Mouse (Mus musculus) small intestine, adult 2 months (tissue): ENCODE measurements around the gene Ccnj. TPM values are rescaled to one million over a fixed set of nuclear protein-coding genes. Genes with fewer than 3 reads are reported as not detected.

Source experiments
- H3K27ac ChIP-seq: fragments of 200-500 bp; 2 replicates; pipeline ENCODE4 v1.5.1; 2012; ENCODE audit warnings: low read depth, low read length, control low read depth, inconsistent platforms; ENCODE audit not compliant: insufficient read depth
- H3K27me3 ChIP-seq: fragments of 200-500 bp; 2 replicates; pipeline ENCODE4 v1.6.1; 2012; ENCODE audit warnings: mild to moderate bottlenecking, moderate library complexity, low read length, inconsistent platforms; ENCODE audit not compliant: control insufficient read depth, insufficient read depth
- H3K36me3 ChIP-seq: fragments of 200-500 bp; 2 replicates; pipeline ENCODE4 v1.6.1; 2012; ENCODE audit warnings: mild to moderate bottlenecking, low read length, control low read depth, inconsistent platforms; ENCODE audit not compliant: control insufficient read depth, insufficient read depth
- H3K4me1 ChIP-seq: fragments of 200-500 bp; 2 replicates; pipeline ENCODE4 v1.6.1; 2012; ENCODE audit warnings: low read length, inconsistent platforms, mixed read lengths; ENCODE audit not compliant: control insufficient read depth, insufficient read depth, insufficient read length
- H3K4me3 ChIP-seq: fragments of 200-500 bp; 2 replicates; pipeline ENCODE4 v1.5.1; 2012; ENCODE audit warnings: low read depth, mild to moderate bottlenecking, control low read depth, inconsistent platforms, low read length, moderate library complexity
- CTCF ChIP-seq: fragments of 200-500 bp; IDR thresholded peaks from 2 replicates; pipeline ENCODE4 v1.5.1; 2012; ENCODE audit warnings: low read depth, mild to moderate bottlenecking, control low read depth, inconsistent platforms, low read length, moderate library complexity, mixed read lengths; ENCODE audit not compliant: insufficient replicate concordance, insufficient read length; ENCODE audit errors: extremely low read depth
- POLR2A ChIP-seq: fragments of 200-500 bp; IDR thresholded peaks from 2 replicates; pipeline ENCODE4 v1.6.1; 2012; ENCODE audit warnings: low read depth, mild to moderate bottlenecking, control low read depth, inconsistent platforms, low read length, moderate library complexity
- WGBS: fragments of 180-500 bp; shearing (Covaris S2); methylation state at CpG from one replicate; pipeline ENCODE4 v1.1.7; 2018; 5-methylcytosine and 5-hydroxymethylcytosine counted together
- polyA plus RNA-seq: library from polyadenylated mRNA; depleted of rRNA; stranded (reverse); fragments of >200 nt; gene quantifications from 2 replicates; pipeline ENCODE4 v1.2.3, GENCODE M21; 2012

The Ccnj gene
- polyA plus RNA-seq, 1 experiment = 5.9 TPM

DNA sequence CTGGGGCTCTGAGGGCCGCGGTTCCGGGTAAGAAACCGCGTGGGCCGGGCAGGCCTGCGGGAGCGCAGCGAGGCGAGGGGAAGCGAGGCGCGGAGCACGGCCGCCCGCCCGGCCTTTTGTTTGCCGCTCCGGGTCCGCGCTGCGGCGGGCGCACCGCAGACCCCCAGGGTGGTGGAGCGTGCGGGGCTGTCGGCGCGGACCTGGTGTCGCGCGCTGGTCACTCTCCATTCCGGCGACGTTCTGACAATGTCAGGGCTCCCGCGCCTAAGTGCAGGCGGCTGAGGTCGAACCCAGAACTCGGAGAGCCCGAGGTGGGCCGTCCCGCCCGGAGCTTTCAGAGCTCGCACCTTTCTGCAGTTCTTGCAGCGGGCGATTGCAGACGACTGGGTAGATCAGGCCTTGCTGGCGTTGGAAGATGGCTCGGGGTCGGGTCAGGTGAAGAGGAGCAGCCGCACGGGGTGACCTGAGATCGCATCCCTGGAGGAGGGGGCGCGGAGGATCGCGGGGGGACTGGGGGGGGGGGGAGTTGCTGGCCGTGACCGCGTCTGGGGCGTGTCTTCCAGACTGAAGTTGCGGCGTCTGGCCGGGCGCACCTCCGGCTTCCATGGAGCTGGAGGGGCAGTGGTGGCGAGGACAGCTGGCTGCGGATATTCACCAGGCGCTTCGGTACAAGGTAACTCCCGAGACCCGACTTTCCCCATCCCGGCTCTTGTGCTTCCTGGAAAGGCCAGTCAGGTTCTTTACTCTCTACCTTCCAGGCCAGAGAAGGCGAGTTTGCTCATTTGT lies 530 bp downstream of the Ccnj start:
- H3K4me3 ChIP-seq = peak overlapping the region; percentile 78
- under 1% methylated on average over 69 of the region's 76 CpGs for WGBS
- H3K36me3 ChIP-seq = no peaks in the 10 kb centered on the region
- 0 out of 2 replicates have a peak, but pooled peaks cover 3% of the 10 kb centered on the region for H3K27me3 ChIP-seq
- peaks cover 2% of the 10 kb centered on the region; the same call in 1 of the 2 replicates for H3K4me1 ChIP-seq
- no peak for TF ChIP-seq CTCF
- TF ChIP-seq POLR2A = no peak
- no peak overlapping the region for H3K27ac ChIP-seq

DNA sequence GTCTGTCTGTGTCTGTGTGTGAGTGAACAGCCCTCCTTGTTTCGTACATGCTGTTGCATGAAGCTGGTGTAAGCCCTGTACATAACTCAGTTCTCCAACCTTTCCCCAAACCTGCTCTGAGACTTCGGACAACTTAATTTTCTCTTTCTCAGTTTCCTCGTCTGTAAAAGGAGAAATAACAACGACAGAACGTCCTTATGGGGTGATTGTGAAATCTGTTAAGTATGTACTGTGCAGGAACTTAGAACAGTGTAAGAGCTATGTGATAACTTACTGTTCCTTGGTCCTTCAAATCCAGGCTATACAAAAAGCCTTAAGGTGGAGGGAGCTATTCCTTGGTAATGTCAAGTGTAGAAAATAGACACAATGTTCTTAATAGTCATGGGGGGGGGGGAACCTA lies 1.3 kb downstream of the Ccnj start:
- Histone ChIP-seq H3K4me1 (peaks cover 2% of the 10 kb centered on the region; the same call in 1 of the 2 replicates), H3K27me3 (0 out of 2 replicates have a peak, but pooled peaks cover 3% of the 10 kb centered on the region), H3K27ac (no peak overlapping the region), H3K4me3 (peak overlapping the region; percentile 78), H3K36me3 (peaks cover 4% of the 10 kb centered on the region; the same call in 1 of the 2 replicates)
- WGBS = 12% methylated on average over 5 of the region's 5 CpGs
- TF ChIP-seq POLR2A = no peak
- no peak for TF ChIP-seq CTCF

- no peak for TF ChIP-seq CTCF
- TF ChIP-seq POLR2A = no peak
- Histone ChIP-seq H3K27ac (no peak overlapping the region), H3K4me3 (no peak overlapping the region), H3K27me3 (no peaks in the 10 kb centered on the region), H3K36me3 (peaks cover 20% of the 10 kb centered on the region), H3K4me1 (peaks cover 2% of the 10 kb centered on the region; the same call in 1 of the 2 replicates)
- WGBS = 95% methylated on average over 6 of the region's 6 CpGs
Observed at GRCm38 (mm10) chr19:40834436-40834835, 3.4 kb downstream of the Ccnj start.

- TF ChIP-seq POLR2A = no peak
- TF ChIP-seq CTCF = no peak
- Histone ChIP-seq H3K27ac (no peak overlapping the region), H3K4me1 (no peaks in the 10 kb centered on the region), H3K4me3 (no peak overlapping the region), H3K36me3 (peaks cover 24% of the 10 kb centered on the region), H3K27me3 (no peaks in the 10 kb centered on the region)
- 92% methylated on average over 7 of the region's 7 CpGs for WGBS
Observed at GRCm38 (mm10) chr19:40838205-40838604, 7.1 kb downstream of the Ccnj start.

DNA sequence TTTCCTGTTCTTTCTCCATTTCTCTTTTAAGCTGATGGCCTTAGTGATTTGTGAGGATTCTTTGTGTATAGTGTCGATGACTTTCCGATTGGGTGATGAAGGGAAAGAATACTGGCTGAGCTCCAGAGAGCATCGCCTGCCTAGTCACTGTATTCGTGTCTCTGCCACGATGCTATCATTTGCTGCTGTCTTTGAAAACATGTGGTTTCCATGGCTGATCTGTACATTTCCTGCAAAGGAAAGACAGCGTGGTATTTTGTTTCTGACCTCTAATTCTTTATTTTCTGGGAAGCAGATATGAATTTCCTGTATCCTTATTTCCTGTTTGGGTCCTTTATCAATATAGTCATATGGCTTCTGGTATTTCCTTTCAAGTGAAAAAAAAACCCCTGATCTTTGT lies 9.2 kb downstream of the Ccnj start:
- 73% methylated on average over 6 of the region's 6 CpGs for WGBS
- no peak for TF ChIP-seq CTCF
- no peak for TF ChIP-seq POLR2A
- peaks cover 35% of the 10 kb centered on the region for H3K36me3 ChIP-seq
- H3K4me1 ChIP-seq = no peaks in the 10 kb centered on the region
- H3K27me3 ChIP-seq = no peaks in the 10 kb centered on the region
- no peak overlapping the region for H3K4me3 ChIP-seq
- H3K27ac ChIP-seq = no peak overlapping the region

GRCm38 (mm10) chr19:40841083-40841482 lies 10.0 kb downstream of the Ccnj start:
- TF ChIP-seq CTCF (no peak), POLR2A (no peak)
- WGBS = 83% methylated on average over 6 of the region's 6 CpGs

DNA sequence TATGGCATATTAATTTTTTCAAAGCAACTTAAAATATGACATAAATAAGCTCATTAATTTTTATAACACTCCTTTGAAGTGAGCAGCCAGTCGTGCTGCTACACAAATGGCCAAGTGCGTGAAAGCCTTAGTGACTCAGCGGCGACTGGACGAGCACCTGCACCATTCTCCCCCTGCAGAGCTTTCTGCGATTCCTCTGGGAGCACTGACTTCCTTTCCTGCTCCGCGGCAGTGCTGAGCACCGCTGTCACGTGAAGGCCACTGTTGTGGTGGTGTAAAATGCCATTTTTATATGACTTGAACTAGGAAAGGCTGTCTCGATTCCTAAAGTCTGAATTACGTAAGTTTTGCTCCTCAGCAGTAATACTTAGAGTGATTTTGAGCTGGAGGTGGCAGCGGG lies 10.5 kb downstream of the Ccnj start:
- no peak for TF ChIP-seq CTCF
- TF ChIP-seq POLR2A = no peak
- Histone ChIP-seq H3K27ac (no peak overlapping the region), H3K4me1 (no peaks in the 10 kb centered on the region), H3K36me3 (peaks cover 44% of the 10 kb centered on the region), H3K4me3 (no peak overlapping the region), H3K27me3 (no peaks in the 10 kb centered on the region)
- WGBS = 85% methylated on average over 13 of the region's 13 CpGs

More at GRCm38 (mm10) chr19:40841083-40841482, 10.0 kb downstream of the Ccnj start:
- H3K4me3 ChIP-seq = no peak overlapping the region
- no peak overlapping the region for H3K27ac ChIP-seq
- H3K36me3 ChIP-seq = peaks cover 42% of the 10 kb centered on the region
- H3K27me3 ChIP-seq = no peaks in the 10 kb centered on the region
- H3K4me1 ChIP-seq = no peaks in the 10 kb centered on the region
